Mouse (Mus musculus) left cerebral cortex, adult 8-10 months (tissue): ENCODE results near the gene Ttc25. TPM values are rescaled to one million over a fixed set of nuclear protein-coding genes. Genes with fewer than 3 reads are reported as not detected.
A peak's percentile ranks its signal among the peaks of the same experiment; 100 is the strongest.
"Not testable (repeated sequence)": the region's sequence is repeated elsewhere in the genome, so short reads cannot be mapped to it uniquely, and the experiment has no call there.

Experiments used
- DNase-seq, 2 experiments: peaks; one replicate each; pipeline ENCODE4 v3.0.0; 2022; ENCODE audit warnings: low spot score in 2 of 2
- total RNA-seq, 4 experiments: library from RNA; stranded (reverse); gene quantifications; 2 replicates each; pipeline ENCODE4 v1.2.4; 2022

Gene Ttc25
- total RNA-seq, 4 experiments from 2014 or later = 0.98 to 2.2 (median 1.8) TPM

GRCm38 (mm10) chr11:100570430-100571201 lies 25.2 kb downstream of the Ttc25 start:
- DNase-seq = peak; percentile 49 to 52

DNA sequence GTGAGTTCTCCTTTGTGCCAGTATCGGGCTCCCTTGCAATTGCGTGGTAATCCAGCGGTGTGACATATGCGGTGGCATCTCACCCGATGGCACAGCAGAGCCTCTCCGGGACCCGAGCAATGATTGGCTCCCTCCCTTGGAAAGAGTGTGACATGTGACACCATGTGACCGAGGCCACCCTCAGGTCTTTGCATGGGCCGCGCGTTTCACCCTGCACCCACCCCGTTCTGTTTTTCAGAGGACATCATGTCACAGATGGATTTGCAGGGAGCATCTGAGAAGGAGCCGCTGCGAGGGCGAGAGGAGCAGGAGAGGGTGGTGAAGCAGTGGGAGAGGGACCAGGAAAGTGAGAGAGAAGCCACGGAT lies 25.8 kb downstream of the Ttc25 start:
- DNase-seq = peak; percentile 53 to 57

DNA sequence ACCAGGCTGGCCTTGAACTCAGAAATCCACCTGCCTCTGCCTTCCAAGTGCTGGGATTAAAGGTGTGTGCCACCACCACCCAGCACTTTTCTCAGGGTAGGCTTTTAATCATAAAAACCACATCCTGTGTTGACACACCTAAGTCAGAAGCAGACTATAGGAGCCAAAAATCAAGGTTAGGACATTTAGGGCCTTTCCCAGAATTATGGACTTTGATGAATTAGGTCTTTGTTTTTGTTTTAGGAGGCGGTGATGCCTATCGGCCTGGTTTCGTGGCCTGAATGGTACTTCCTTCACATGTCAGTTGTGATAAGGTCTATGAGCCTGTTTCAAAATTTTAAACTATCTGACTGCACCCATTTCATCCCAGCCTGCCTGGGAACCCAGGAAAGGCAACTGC lies 28.8 kb downstream of the Ttc25 start:
- DNase-seq = no peak

DNA sequence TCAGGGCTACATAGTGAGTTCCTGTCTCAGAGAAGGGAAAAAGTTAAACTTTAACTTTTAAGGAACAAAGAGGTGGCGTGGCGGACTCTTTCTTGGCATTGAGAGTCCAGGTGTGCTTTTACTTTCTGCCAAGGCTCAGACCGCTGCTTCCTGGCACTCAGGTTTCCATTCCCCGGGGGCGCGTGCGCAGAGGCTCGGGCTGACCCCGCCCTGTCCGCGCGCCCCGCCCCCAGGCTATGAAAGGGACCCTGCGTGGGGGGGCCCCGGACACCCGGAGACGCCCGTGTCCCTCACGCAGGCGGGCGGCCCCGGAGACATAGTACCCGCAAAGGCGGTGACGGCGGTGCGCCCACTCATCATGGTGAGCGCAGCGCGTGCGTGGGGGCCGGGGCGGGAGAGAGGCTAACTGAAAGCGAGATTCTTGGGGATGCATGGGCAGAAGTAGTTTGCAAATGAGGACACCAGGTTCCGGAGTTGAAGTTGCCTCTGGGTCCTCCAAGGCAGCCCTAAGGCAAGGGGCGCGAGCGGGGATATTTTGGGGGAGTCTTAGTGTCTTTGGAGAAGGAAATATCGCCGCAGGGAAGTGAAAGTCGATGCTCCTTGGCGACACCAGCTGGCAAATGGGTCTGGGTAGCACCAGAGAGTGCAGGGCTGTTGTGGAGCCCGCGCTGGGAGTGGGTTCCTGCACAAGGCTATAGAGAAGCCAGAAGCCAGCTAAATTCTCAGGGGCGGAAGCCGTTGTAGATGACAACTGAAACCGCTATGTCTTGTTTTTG lies 29.5 kb downstream of the Ttc25 start, which contains the start of gene Cnp:
Gene Cnp, plus strand, starts transcription at position 197 of the 776 bp plus-strand sequence.
- DNase-seq = peak; percentile 50 to 66

DNA sequence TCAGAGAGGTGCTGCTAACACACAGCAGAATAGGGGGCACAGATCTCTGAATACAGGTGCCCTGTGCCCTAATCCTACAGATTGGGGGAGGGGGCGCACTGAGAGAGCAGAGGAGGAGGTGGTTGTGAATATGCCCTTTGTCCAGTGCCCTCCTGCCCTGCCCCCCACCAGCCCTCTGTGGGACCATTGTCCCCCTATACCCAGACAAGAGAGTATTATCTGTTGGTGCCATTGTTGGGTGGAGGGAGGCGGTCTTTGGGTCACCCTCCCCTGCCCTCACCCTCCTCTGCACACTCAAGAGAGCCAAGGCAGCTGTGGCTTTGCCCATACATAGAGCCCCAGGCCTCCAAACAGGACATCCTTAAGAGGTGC lies 30.1 kb downstream of the Ttc25 start:
- DNase-seq = peak in 1 of 2 experiments; percentile 84

DNA sequence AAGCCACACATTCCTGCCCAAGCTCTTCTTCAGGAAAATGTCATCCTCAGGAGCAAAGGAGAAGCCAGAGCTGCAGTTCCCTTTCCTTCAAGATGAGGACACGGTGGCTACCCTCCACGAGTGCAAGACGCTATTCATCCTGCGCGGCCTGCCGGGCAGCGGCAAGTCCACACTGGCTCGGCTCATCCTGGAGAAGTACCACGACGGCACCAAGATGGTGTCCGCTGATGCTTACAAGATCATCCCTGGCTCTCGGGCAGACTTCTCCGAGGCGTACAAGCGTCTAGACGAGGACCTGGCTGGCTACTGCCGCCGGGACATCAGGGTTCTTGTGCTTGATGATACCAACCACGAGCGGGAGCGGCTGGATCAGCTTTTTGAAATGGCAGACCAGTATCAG lies 30.8 kb downstream of the Ttc25 start:
- no peak for DNase-seq

DNA sequence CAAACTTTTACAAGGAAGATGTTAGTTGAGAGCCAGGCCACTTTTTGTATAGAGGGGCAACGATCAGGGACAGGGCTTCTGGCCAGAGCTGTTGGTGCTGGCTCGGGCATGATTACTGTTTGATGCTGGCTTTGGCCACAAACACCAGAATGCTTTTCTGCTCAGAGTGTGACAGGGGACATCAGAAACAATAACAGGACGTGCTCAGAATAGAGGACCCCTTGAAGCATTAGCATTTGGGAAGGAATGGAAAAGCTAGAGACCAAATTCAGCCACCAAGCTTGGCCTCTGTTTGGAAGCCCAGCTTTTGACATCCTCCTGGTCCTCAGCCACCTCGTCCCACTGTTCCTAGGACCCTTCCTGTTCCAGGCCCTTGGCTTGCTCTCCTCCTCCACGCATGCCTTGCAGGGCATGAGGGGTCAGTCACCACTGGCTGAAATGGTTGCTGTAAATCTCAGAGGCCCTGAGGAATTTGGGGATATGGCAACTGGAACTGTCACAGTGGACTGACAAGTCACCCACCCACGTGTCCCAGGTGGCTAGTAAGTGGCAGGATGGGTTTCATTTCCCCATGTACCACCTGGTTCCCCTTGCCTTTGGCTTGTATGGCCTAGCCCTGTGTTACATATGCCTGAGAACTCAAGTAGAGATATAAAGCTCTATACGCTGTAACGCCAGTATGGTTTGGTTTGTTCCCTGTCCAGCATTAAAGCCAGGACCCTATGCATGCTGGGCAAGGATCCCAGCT lies 32.6 kb downstream of the Ttc25 start:
- no peak for DNase-seq

GRCm38 (mm10) chr11:100579116-100579799 lies 33.9 kb downstream of the Ttc25 start:
- no peak for DNase-seq

GRCm38 (mm10) chr11:100580275-100580674 lies 34.9 kb downstream of the Ttc25 start:
- DNase-seq = no peak

GRCm38 (mm10) chr11:100581756-100582155 lies 36.3 kb downstream of the Ttc25 start:
- DNase-seq = peak in 1 of 2 experiments; percentile 72

- DNase-seq = not testable (repeated sequence)
Observed at GRCm38 (mm10) chr11:100582413-100582812, 37.0 kb downstream of the Ttc25 start.

DNA sequence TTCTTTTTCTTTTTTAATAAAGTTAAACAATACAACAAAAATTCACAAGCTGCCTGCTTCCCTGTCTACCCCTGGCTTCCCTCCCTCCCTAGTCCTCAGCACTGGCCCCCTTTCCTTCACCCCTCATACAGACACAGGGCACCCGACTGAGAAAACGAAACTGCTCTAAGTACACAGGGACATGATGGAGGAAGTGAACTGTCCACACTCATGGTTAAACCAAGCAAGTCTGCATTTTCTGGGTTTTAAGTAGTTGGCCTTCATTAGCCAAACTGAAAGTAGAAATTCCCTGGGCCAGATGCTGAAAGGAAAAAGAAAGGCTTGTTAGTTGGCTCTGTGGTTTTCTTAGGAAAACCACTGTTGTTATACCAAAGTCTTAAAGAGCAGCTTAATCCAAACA lies 37.4 kb downstream of the Ttc25 start:
- no peak for DNase-seq

DNA sequence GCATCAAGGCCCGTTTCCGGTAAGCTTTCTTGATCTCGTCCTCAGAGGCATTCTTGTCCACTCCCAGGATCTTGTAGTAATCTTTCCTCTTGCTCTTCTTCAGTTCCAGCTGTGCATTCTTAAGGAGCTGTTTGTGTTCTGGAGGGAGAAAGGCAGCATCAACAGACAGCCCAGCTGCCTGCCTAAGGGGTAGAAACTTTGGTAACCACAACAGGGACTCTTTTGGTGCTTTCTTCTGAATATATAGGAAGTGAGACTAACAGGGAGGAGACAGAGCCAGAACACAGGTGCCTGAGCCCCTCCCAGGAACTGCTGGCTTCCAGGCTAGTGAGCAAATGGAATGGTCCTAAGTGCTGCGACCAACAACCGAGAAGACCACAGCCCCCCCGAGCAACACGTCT lies 39.2 kb downstream of the Ttc25 start:
- DNase-seq = no peak

DNA sequence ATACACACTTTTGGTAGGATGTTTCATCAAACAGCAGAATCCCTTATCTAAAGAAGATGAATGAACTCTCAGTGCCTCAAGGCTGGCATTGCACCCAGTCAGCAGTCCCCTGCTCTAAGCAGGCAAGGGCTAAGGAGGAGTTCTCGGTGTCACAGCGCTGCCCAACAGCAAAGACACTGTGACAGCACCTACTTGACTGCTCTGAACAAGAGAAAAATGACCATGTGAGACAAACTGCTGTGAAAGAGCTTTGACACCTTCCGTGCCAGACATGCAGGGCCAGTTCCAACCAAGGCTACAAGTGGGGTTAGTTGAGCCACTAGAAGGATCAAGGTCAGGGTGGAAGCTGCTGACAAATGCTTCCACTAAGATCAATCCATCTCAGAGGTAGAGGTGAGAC lies 39.7 kb downstream of the Ttc25 start:
- DNase-seq = no peak

DNA sequence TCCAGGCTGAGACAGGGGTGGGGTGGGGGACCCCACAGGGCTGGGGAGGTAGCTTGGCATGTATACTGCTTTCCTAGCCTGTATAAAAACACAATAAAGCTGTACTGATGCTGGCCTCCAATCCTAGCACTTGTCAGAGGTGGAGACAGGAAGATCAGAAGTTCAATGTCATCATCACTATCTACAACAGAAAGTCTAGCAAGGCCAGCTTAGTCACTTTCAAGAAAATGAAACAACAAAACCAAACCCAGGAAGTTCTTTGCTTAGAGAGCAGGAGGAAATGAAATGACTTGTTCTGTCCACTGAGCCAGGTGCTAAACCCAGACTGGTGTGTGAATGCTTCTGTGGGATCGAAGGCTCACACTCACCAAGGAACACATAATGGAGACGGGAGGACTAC lies 43.1 kb downstream of the Ttc25 start:
- DNase-seq = no peak

DNA sequence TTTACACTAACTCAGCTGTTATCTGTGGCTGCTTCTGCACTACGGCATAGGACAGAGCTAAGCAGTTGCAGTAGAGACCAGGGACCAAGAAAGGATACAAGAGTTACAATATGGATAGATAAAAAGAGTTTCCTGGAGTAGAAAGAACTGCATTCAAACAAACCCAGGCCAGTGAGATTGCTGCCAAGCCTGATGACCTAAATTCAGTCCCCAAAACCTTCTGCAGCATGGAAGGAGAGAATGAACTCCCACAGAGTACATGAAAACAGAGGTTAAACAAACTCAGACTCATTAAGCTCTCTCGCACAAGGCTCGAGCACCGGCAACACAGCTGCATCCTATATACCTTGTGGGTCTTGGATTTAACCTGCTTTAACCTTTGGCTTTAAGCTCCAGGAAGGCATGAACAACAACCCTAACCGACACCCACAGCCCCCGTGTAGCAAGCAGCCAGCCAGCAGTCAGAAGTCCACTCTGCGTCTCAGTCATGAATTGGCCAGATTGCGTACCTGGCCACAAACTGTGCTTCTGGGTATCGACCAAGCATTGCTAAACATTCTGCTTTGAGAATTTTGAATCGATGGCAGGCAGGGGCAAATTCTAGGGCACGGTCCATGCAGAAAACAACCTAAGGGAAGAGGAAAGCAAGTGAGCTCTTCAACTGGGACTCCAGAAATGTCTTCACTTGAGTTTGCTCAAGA lies 47.1 kb downstream of the Ttc25 start:
- no peak for DNase-seq

DNA sequence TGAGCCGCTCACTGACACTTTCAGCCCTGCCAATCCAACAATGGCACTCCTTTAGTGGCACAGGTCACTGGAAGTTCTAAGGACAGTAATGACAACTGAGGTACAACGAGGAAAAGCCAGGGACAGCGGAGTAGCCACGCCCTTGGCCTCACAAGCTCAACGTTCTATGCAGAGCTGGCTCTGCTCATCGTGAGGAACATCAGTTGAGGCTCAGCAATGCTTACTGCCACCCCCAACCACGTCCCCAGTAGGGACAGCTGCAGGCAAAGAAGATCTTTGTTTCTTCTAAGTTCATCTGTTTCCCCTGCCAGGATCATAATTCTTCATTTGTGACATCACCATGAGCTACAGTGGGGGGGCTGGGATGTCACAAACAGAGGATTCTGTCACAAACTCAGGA lies 49.2 kb downstream of the Ttc25 start:
- DNase-seq = no peak

- no peak for DNase-seq
Observed at GRCm38 (mm10) chr11:100595533-100595932, 50.1 kb downstream of the Ttc25 start.

- DNase-seq = no peak
Observed at GRCm38 (mm10) chr11:100598074-100598473, 52.7 kb downstream of the Ttc25 start.

DNA sequence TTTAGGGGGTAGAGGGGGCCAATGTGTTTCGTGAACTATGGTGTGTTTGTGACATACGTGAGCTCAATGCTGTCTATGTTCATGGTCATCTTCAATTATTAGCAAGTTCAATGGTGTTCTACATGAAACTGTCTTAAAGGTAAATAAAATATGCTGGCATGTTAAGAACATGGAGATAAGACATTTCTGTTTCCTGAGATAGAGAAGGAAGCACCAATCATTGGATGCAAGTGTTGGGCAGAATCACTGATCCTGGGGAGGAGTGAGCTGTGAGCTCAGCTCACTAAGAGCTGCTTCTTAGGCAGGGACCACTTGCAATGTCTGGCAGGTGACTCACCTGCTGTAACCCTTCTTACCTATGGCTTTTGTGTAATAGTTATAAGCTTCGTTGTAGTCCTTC lies 56.0 kb downstream of the Ttc25 start:
- DNase-seq = no peak

DNA sequence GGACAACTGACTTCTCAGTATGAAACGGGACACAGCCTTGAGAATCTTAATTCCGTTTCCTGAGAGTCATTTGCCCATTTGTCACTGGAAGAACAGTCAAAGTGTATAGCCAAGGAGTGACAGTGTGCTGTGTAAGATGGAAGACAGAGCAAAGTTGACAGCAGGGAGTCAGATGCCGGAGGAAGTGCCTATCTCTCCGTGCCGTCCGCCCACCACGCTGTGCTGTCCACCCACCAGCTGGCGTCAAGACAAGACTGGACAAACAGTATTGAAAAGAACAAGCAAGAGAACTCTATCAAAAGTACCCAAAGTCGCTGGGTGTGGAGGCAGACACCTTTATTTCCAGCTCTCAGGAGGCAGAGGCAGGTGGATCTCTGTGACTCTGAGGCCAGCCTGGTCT lies 57.7 kb downstream of the Ttc25 start:
- DNase-seq = no peak
